Mouse (Mus musculus) natural killer cell, adult 2 months (primary cell): Measurements from ENCODE around the gene Il1r1.

Experiments used
- DNase-seq, 2 experiments: peaks; one replicate each; pipeline ENCODE4 v3.0.0; 2022; ENCODE audit warnings: low spot score in 2 of 2

The Il1r1 gene

DNA sequence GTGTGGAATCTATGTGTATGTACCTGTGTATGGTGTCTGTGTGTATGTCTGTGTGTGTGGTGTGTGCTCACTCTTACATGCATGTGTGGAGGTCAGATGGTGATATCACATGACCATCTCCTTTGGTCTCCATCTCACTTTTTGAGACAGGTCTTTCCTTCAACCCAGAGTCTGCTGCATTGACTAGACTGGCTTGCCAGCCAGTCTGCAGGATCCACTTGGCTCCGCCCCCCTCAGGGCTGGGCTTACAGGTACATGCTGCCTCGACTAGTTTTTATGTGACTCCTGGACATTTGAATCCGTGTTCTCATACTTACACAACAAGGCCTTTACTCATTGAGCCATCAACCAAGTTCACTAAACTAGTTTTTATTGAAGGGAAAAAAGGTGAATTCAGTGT, 6.2 kb downstream of the Il1r1 start:
- no peak for DNase-seq

DNA sequence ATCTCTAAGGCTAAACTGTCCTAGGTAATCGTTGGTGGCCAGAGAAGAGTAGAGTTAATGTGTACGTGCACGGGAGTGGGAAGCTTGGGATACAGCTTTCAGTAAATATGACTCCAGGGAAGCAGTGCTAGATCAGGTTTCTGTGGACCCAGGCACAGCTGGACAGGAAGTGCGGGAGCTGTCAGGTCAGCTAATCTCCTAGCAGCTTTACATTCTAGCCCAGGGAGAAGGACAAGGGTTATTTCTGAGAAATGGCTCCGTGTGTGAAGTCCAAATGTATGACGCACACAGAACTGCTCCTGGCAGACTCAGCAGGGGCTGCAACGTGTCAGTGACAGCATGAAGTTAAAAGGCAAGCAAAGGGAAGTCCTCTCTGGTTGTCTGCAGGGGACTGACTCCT, 8.3 kb downstream of the Il1r1 start:
- no peak for DNase-seq

DNA sequence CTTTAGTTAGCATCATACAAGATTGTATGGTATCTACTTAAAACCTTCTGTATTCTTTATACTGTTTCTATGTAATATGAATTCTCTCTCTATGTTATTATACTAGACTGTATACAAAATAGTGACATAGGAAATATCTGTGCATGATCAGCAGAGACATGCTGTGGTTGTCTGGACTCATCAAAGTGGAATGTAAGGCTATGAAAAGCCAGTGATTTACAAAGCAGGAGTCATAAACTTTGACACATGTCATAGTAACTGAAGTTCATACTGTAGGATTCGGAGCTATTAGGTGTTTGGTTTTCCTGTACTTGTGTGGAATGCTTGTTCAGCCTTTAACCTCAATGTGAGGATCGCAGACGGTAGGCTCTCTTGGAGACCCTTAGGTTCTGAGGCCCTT, 8.7 kb downstream of the Il1r1 start:
- DNase-seq = no peak

GRCm38 (mm10) chr1:40235597-40236249, 10.8 kb downstream of the Il1r1 start:
- no peak for DNase-seq

DNA sequence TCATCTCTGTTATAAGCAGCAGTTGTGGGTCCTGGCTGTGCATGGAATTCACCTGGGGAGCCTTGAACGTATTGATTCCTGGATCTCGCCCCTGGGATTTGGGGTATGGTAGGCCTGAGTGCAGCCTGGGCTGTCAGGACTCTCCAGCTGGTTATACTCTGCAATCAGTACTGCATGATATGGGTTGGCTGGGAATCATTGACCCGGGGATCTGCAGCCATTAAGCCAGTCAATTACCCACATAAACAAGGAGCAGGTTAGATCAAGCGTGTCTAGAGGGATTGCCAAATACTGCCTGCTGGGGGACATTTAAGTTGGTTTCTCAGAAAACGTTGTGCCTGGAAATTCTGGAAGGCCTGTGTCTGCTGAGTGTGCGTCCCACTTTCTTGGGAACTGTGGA, 11.8 kb downstream of the Il1r1 start:
- DNase-seq = no peak

- no peak for DNase-seq
Measured at GRCm38 (mm10) chr1:40237094-40237493, 12.2 kb downstream of the Il1r1 start.

- peak in 1 of 2 experiments; percentile 28 for DNase-seq
Measured at GRCm38 (mm10) chr1:40240353-40241092, 15.6 kb downstream of the Il1r1 start.

DNA sequence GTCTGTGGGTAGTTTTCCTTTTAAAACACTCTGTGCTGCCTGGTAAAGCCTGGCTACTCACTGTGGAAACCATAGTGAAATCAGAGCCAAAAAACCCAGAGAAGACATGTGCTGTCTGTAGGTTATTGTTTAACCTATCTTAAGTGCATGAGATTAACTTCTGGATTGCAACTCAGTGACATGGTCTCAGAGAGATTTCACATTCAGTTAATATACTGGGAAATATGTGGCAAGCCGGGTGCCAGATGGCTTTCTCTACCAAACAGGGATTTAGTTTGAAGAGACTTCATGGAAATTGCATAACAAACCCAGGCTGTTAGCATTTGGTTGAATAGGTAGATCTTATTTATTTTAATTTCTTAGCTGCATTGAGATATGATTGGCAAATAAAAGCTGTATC, 17.8 kb downstream of the Il1r1 start:
- DNase-seq = no peak

GRCm38 (mm10) chr1:40243561-40243998, 18.7 kb downstream of the Il1r1 start:
- no peak for DNase-seq

GRCm38 (mm10) chr1:40250425-40250824, 25.5 kb downstream of the Il1r1 start:
- DNase-seq = no peak

DNA sequence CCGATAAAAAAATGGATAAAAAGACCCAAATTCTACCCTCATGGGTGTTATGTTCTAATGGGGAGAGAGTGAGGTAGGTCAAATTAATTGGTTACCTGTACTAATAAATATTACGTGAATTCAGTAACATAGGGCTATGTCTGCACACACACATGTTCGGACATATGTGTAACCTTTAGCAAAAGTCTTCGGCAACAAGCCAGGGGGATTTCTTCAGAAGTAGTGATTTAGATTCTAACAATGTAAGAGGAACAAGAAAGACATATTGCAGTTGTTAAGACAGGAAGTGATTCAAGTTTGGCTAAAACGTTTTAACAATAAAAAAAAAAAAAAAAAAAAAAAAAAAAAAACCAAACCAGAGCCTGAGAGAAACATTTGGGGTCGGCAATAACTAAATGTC, 27.6 kb downstream of the Il1r1 start:
- DNase-seq = no peak

DNA sequence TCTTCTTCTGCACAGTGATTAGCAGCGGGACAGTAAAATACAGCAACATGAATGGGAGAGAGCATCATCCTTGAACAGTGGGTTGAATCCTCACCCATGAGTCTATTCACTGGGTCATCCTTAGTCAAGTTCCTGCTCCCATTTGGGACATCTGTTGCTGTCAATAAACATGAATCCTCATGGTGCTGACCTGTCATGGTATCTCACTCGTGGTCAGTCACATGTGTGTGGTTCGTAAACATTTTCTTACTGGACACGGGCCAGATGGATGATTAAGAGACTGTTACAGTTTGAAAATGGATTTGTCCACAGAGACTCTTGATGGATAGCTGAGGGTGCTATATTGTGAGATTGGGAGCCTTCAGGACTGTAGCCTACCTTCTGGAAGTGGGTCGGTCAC, 29.1 kb downstream of the Il1r1 start:
- DNase-seq = no peak

- no peak for DNase-seq
Measured at GRCm38 (mm10) chr1:40254347-40255057, 29.6 kb downstream of the Il1r1 start.

DNA sequence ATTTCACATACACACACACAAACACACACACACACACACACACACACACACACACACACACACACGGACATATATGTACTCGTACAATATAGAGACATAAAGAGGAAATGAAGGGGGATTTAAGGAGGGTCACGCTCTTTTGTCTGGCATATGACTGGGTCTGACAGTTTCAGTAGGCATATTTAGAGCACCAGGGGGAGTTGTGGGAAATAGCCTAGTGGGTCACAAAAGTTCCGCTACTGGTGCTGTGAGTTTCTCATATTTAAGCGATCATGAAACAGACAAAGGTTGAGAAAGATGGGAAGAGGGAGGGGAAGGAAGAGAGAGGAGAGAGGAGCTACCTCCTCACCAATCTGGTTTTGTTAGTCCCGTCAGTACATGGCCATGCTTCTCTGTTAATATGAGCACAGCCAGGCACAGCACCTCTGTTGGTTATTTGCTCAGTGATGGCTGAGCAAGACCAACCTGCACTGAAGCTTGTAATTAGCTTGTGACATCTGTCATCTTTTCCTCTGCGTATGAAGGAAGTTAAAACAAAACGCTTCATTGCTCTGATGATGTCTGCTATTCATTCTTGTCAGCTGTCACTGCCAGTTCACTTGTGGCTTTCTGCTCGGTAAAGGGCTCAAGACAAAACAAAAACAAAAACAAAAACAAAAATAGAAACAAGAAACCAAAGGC, 37.7 kb downstream of the Il1r1 start:
- peak in 1 of 2 experiments; percentile 62 for DNase-seq

DNA sequence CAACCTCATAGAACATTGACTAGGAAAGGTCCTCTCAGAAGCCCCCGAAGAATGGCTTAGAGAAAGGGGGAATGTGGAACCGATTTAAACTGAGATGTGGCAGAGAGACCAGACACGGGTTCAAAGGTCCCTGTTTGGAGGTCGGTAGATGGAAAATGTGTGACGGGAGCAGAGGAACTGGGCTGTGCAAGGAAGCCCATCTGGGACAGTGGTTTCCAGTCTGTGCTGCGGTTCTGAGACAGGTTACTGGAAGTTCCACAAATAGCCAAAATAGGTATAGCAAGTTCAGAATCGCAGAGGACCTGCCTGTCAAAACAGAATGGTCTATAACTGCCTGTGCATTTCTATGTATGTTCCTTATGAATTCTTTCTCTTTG, 38.2 kb downstream of the Il1r1 start:
- no peak for DNase-seq

DNA sequence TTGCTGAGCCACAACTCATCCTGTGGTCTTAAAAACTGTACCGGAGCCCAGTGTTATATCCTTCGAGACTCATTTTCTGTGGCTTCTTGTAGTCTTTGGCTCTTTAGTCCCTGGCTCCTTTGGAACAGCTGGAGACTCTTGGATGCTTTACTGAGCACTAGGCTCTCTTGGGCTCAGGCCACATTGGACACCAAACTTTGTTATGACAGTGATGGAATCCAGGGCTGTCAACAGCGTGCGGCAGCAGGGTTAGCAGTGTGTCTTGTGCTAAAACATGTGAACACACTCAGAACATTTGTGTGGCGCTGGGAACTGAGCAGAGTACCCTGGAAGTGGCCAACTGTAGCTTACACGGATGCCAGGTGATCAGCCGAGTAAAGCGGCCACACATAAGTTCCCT, 38.8 kb downstream of the Il1r1 start:
- DNase-seq = no peak

- no peak for DNase-seq
Measured at GRCm38 (mm10) chr1:40265301-40265835, 40.5 kb downstream of the Il1r1 start.

DNA sequence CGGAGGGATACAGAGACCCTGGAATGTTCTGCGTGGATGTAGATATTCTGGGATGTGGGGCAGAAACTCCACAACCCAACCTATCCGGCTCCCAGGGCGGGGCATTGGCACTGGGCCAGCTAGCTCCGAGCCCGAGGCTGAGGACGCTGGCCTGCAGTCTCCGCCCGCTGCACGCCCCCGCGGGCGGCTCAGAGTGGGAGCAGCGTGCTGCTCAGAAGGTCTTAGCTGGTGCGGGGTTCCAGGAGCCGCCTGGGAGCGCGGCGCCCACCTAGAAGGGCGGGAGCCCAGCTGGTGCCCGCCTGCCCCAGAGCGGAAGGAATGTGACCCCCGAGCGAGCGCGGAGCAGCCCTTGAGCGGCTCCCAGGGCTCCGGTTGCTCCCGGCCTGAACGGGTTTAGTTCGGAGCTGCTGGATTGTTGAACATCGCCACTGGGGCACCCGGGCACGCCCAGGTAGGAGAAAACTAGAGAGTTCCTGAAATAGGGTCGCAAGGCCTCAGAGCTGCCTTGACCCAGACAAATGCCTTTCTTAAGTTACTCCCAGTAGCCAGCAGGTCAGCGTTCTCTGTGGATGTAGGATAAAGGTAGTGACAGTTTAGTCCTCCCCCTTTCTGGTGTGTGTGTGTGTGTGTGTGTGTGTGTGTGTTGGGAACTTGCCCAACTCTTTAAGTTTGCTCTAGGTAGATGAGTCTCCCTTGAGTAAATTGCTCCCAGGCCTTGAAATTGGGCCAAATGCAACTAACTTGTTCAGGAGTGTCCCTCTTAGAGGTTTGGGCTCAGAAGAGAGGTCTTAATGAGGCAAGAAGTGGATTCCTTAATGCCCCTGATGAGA, 41.8 kb downstream of the Il1r1 start:
- DNase-seq = no peak

GRCm38 (mm10) chr1:40267846-40268245, 43.0 kb downstream of the Il1r1 start:
- DNase-seq = no peak

DNA sequence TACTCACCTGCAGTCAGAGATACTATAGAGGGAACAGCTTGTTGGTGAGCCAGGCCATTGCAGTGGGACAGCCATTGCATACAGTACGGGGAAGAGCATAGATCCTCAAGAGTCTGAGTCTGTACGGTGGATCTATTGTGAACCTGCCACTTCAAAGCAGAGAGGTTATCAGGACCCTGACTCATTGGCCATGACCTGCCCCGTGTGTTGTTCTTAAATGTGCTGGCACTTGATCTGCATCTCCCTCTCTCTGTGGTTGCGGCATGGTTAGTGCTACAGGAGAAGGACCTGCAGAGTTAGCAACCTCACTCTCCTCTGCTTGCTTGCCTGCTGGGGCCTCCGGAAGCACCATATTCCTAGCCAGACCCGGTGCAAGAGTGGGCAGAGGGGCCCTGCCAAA, 43.7 kb downstream of the Il1r1 start:
- DNase-seq = no peak

DNA sequence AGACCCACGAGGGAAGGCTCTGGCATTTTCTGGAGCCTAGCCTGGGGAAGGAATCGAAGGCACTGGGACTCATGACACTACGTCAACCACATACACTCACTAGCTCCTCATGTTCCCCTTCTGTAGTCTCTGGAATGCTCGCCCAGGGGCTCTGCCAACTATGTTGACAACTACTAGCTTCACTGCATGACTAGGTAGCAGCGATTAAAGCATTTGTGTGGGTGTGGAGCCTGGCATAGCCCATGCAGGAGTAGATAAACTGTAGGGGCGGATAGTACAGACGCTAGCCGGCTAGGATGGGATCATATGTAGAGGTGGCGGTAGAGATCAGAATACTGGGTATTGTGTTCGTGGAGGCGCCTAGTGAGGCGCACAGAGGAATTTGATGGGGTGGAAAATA, 45.5 kb downstream of the Il1r1 start:
- no peak for DNase-seq
